Mouse (Mus musculus): ENCODE data around the gene Oaz1.

- TF ChIP-seq GATA1 (IDR thresholded peaks at IDR 0.05; ENCODE audit: borderline replicate concordance, low read length) (no peak), CTCF (IDR thresholded peaks at IDR 0.05; ENCODE audit: low read depth, low read length) (no peak)
Observed at GRCm38 (mm10) chr10:80793033-80793784, 33.2 kb upstream of the Oaz1 start.
